In the genomic region with DNA sequence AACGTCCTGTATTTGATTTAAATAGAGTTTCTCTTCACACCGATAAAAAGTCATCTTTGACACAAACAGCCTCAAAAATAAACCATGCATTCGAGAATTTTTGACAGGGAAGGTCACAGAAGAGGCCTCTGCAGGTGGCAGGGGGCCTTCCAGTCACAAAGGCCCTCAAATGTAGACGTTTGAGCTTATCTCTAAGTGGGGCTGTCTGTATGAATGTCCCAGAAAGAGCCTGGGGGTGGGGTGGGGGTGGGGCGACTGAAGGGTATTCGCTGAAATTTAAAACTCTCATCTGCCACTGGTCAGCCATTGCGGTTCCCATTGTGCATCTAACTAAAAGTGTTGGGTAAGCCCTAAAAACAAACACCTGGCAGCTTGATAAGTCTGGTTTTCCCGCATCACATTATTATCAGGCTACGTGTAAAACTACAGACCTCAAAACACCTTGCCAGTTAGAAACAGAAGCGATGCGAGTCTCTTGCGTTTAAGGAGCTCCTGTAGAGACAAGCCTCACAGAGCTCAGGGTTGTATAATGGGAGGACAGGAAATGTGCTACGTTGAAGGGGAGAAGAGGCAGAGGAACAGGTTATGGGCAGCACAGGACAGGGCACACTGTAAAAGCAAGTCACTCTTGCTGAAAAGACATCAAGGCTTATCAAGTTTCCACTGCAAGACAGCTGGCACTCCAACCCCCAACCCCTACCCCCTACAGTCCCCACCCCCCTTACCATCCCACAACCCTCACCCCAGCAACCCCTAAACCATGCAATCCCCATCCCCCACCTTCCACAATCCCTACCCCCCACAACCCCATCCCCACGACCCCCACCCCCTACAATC, we compare ENCODE assay signal across 12 mouse cellular contexts. TPM values are rescaled to one million over a fixed set of nuclear protein-coding genes. Genes with fewer than 3 reads are reported as not detected.
A peak's percentile ranks its signal among the peaks of the same experiment; 100 is the strongest.
DNase-seq lines count a peak whose midpoint lies in the region; ATAC-seq lines count a peak whose summit lies in the region.
"Had no signal": no experiment of that assay in that cellular context is flagged by ENCODE, and none has a peak within 500 bp of the region (broad histone marks: within the 10 kb centered on the region; RNA-seq: fewer than 3 reads in every experiment).

No protein-coding gene starts in this region.

- DNase-seq in embryo, embryonic 9.5 days (ENCODE audit: extremely low spot score): peak; percentile 22
- DNase-seq in embryo, embryonic 11 days: no peak
- DNase-seq in hindbrain, embryonic 11.5 days (ENCODE audit: low spot score): no peak
- peak; percentile 14 for DNase-seq in retina, postnatal 1 day
- no peak for DNase-seq in retina, embryonic 14.5 days (ENCODE audit: low spot score)
- no peak for DNase-seq in right cerebral cortex, postnatal 14 days
- no peak for DNase-seq in T-cell, adult 2 months (ENCODE audit: low spot score)
- DNase-seq: adrenal gland, postnatal 14 days had no signal

- H3K9me3 ChIP-seq in hindbrain, embryonic 11.5 days (ENCODE audit: control insufficient read depth, low read length): no peaks in the 10 kb centered on the region
- H3K9me3 ChIP-seq in hindbrain, embryonic 13.5 days: no peaks in the 10 kb centered on the region
- H3K9me3 ChIP-seq: heart, embryonic 15.5 days had no signal

- H3K4me1 ChIP-seq in hindbrain, embryonic 11.5 days (replicated peaks; ENCODE audit: control insufficient read depth, insufficient read depth, low read length): no peaks in the 10 kb centered on the region
- H3K4me1 ChIP-seq in hindbrain, embryonic 13.5 days (replicated peaks): peaks cover 12% of the 10 kb centered on the region; the same call in 1 of the 2 replicates

- no peak overlapping the region for H3K27ac ChIP-seq in hindbrain, embryonic 11.5 days (ENCODE audit: low read depth, low read length)
- no peak overlapping the region for H3K27ac ChIP-seq in hindbrain, embryonic 13.5 days
- H3K27ac ChIP-seq: heart, embryonic 15.5 days; liver, embryonic 14.5 days had no signal

- H3K36me3 ChIP-seq in hindbrain, embryonic 11.5 days (ENCODE audit: control insufficient read depth, insufficient read depth, low read length): no peaks in the 10 kb centered on the region
- no peaks in the 10 kb centered on the region for H3K36me3 ChIP-seq in hindbrain, embryonic 13.5 days
- H3K36me3 ChIP-seq: heart, embryonic 15.5 days had no signal

- WGBS in hindbrain, embryonic 11.5 days: 11% methylated on average over 14 of the region's 14 CpGs
- 18% methylated on average over 14 of the region's 14 CpGs for WGBS in hindbrain, embryonic 13.5 days

- no peaks in the 10 kb centered on the region for H3K27me3 ChIP-seq in hindbrain, embryonic 11.5 days (ENCODE audit: control insufficient read depth, insufficient read depth, low read length)
- no peaks in the 10 kb centered on the region for H3K27me3 ChIP-seq in hindbrain, embryonic 13.5 days
- H3K27me3 ChIP-seq: heart, embryonic 15.5 days had no signal

- no peak overlapping the region for H3K9ac ChIP-seq in hindbrain, embryonic 11.5 days (ENCODE audit: low read depth, low read length)
- no peak overlapping the region for H3K9ac ChIP-seq in hindbrain, embryonic 13.5 days
- H3K9ac ChIP-seq: heart, embryonic 15.5 days; liver, embryonic 14.5 days had no signal

- no peak overlapping the region for H3K4me3 ChIP-seq in hindbrain, embryonic 11.5 days (ENCODE audit: low read depth, low read length)
- H3K4me3 ChIP-seq in hindbrain, embryonic 13.5 days: no peak overlapping the region
- H3K4me3 ChIP-seq: heart, embryonic 15.5 days had no signal

- H3K4me2 ChIP-seq in hindbrain, embryonic 11.5 days (replicated peaks; ENCODE audit: low read depth, low read length): no peak overlapping the region
- no peak overlapping the region for H3K4me2 ChIP-seq in hindbrain, embryonic 13.5 days
- H3K4me2 ChIP-seq: heart, embryonic 15.5 days had no signal

- peak; percentile 38; the same call in 1 of the 2 replicates for ATAC-seq in hindbrain, embryonic 11.5 days (ENCODE audit: low FRiP score)
- no peak for ATAC-seq in hindbrain, embryonic 13.5 days (ENCODE audit: low FRiP score)
- ATAC-seq: intestine, postnatal 0 days had no signal

RNA-seq across cellular contexts. Expression of a gene that starts 55.0 kb away (rescaled TPM):
- 2.7 and 2.9 TPM in 2 replicates for polyA plus RNA-seq in hindbrain, embryonic 11.5 days (2014; fragmentation: Nextera tagmentation; extraction: Ambion mirVana)
- polyA plus RNA-seq in hindbrain, embryonic 13.5 days (2015; fragmentation: Nextera tagmentation; extraction: Ambion mirVana): 0.98 and 1.3 TPM in 2 replicates

Comparison
In these comparisons a context has a peak if more than half of its experiments do, and no peak if none do; other contexts are left out.
1. DNase-seq: peak in embryo, embryonic 9.5 days (single experiment) and retina, postnatal 1 day (single experiment); none in embryo, embryonic 11 days (single experiment), hindbrain, embryonic 11.5 days (single experiment), retina, embryonic 14.5 days (single experiment), right cerebral cortex, postnatal 14 days (single experiment) and T-cell, adult 2 months (single experiment).